Mouse (Mus musculus) C2C12 (cell line): ENCODE data around the gene Platr17. TPM values are rescaled to one million over a fixed set of nuclear protein-coding genes. Genes with fewer than 3 reads are reported as not detected.

Source experiments
- H3K27me3 ChIP-seq: one replicate; pipeline ENCODE4 v1.6.1; 2011; ENCODE audit not compliant: control insufficient read depth, insufficient read depth, insufficient read length
- H3K36me3 ChIP-seq: one replicate; pipeline ENCODE4 v1.6.1; 2011; ENCODE audit not compliant: control insufficient read depth, insufficient read depth
- H3K4me3 ChIP-seq: one replicate; pipeline ENCODE4 v1.5.1; 2011; ENCODE audit warnings: mild to moderate bottlenecking, control low read depth; ENCODE audit not compliant: poor library complexity, insufficient read depth, severe bottlenecking
- H3K79me2 ChIP-seq: one replicate; pipeline ENCODE4 v1.6.1; 2011; ENCODE audit not compliant: control insufficient read depth, insufficient read depth
- H3K79me3 ChIP-seq: one replicate; pipeline ENCODE4 v1.6.1; 2011; ENCODE audit warnings: low read depth, control low read depth
- H3ac ChIP-seq: one replicate; pipeline ENCODE3; 2011; ENCODE audit warnings: low read depth; ENCODE audit not compliant: control insufficient read depth, insufficient read length
- CEBPB ChIP-seq: IDR thresholded peaks from one replicate; pipeline ENCODE4 v1.6.1; 2011; ENCODE audit warnings: low read depth, mild to moderate bottlenecking, control low read depth, moderate library complexity
- CTCF ChIP-seq: IDR thresholded peaks from one replicate; pipeline ENCODE4 v1.5.1; 2011; ENCODE audit not compliant: control insufficient read depth, insufficient read depth, insufficient read length
- FOSL1 ChIP-seq: IDR thresholded peaks from one replicate; pipeline ENCODE4 v1.8.0; 2011; ENCODE audit warnings: mild to moderate bottlenecking, low read length; ENCODE audit not compliant: poor library complexity, insufficient read depth, severe bottlenecking
- MAX ChIP-seq: IDR thresholded peaks from one replicate; pipeline ENCODE4 v1.6.1; 2011; ENCODE audit warnings: mild to moderate bottlenecking, control low read depth
- MYOD1 ChIP-seq: IDR thresholded peaks from one replicate; pipeline ENCODE4 v1.6.1; 2011; ENCODE audit warnings: low read depth; ENCODE audit not compliant: control insufficient read depth, insufficient read length
- MYOG ChIP-seq: IDR thresholded peaks from one replicate; pipeline ENCODE4 v1.6.1; 2011; ENCODE audit not compliant: control insufficient read depth, insufficient read length; ENCODE audit errors: extremely low read depth
- USF1 ChIP-seq: IDR thresholded peaks from one replicate; pipeline ENCODE4 v1.6.1; 2011; ENCODE audit warnings: low read depth, mild to moderate bottlenecking, control low read depth, moderate library complexity
- microRNA-seq: library from miRNA; unstranded; fragments of <30 nt; microRNA quantifications from one replicate; pipeline ENCODE4, GENCODE M21; 2019; ENCODE audit warnings: borderline microRNAs expressed
- polyA plus RNA-seq: library from polyadenylated mRNA; unstranded; fragments of >200 nt; fragmentation: generic; extraction: Trizol; gene quantifications from one replicate; pipeline ENCODE4 v1.2.1, GENCODE M21; 2012; ENCODE audit warnings: missing spikeins

Gene Platr17
- polyA plus RNA-seq, 1 experiment, result not detected

DNA sequence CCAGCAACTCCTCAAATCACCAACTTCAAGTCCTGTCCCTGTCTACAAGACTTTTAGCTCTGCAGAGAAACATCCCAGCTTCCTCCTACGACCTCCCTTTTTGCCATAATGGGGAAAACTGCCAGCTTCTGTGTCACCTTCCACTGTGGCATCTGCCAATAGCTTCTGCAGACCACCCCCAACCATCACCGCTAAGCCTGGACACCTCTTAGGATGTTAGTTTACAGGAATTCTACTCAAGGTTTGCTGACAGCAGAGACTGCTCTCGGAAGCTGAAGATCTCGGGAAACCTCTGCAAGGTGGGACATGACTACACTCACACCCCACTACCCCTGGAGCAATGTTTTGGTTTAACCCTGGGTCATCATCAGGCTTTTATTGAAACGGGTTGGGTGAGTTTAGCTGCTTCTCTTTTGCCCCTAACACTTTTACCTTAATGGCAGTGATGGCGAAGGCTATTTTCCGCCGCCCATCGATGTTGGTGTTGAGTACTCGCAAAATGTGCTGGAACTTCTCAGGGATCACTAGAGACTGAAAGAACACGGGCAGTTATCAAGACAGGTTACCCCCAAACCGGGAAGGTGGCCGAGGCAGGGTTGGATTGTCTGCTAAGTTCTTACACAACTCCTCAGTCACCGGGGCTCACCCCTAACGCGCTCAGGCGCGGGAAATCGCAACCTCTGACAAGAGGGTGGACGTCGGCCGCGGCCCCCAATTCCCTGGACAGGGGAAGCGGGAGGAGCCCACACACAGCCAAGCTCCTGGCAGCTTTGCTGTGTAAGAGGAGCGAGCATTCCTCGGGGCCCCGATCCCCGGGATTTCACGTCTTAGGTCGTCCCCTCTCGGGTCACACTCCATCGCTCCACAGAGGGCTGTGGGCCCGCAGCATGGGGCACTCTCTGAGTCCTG, 50.0 kb downstream of the Platr17 start:
- peaks cover 36% of the 10 kb centered on the region for H3K79me3 ChIP-seq
- H3K4me3 ChIP-seq, result peak overlapping the region; percentile 97
- no peak for TF ChIP-seq MYOD1
- TF ChIP-seq CEBPB, result no peak
- no peak for TF ChIP-seq MAX
- TF ChIP-seq FOSL1, result no peak
- no peak for TF ChIP-seq USF1
- no peak for TF ChIP-seq CTCF
- no peak for TF ChIP-seq MYOG
- no peaks in the 10 kb centered on the region for H3K27me3 ChIP-seq
- H3ac ChIP-seq, result peak overlapping the region; percentile 96
- H3K79me2 ChIP-seq, result peaks cover 48% of the 10 kb centered on the region
- H3K36me3 ChIP-seq, result peaks cover 43% of the 10 kb centered on the region

DNA sequence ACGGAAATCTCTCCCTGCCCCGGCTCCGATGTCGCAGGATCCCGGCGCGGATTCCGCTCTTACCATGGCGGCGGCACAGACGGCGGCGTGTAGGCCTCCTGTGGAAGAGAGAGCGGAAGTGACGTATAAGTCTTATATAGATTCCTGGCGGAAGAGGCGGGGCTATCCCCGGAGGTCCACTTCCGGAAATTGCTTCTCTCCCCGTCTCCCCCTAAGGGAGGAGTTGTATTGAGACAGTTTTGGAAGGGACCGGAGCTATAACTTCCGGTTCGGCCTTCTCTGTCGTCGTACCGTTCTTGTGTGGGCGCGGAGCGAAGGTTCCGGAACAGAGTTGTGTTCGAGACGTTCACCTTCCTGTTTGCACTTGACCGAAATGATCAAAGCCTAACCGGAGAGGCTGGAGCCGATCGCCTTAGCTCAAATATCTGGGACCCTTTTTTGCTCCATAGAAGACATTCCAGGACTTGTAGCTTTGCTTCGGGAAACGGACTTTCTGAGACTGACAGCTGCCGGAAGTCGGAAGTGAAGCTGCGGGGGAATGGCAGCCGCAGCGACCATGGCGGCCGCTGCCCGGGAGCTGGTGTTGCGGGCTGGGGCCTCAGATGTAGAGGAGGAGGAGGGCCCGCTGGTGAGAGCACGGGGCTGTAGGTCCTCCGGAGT, 50.8 kb downstream of the Platr17 start, which contains the start of the genes Vps52 and Rps18:
Vps52 (plus strand) TSS at position 258 of the 660 bp plus-strand sequence.
Rps18 (minus strand) TSS at position 447 of the 660 bp plus-strand sequence.
- Histone ChIP-seq H3ac (peak within 1 kb of the TSS; percentile 100), H3K79me2 (peaks cover 48% of the 10 kb centered on the region), H3K27me3 (no peaks in the 10 kb centered on the region), H3K79me3 (peaks cover 36% of the 10 kb centered on the region), H3K4me3 (peak within 1 kb of the TSS; percentile 97), H3K36me3 (peaks cover 36% of the 10 kb centered on the region)
- TF ChIP-seq MAX, result peak; percentile 70
- TF ChIP-seq CEBPB, result no peak

Small RNAs within 50 kb of the gene (microRNA-seq; reads per million reads assigned to microRNA genes)
- gene Gm27740, result not detected

Other genes with a start within 250 kb of the Platr17 start
- gene Hnrnpm, start 218.3 kb upstream of the Platr17 start, polyA plus RNA-seq, result 129 TPM
- 30.9 TPM for gene March2, start 186.5 kb upstream of the Platr17 start, polyA plus RNA-seq
- gene Rab11b, start 144.6 kb upstream of the Platr17 start, polyA plus RNA-seq, result 97.3 TPM
- 212 TPM for gene Angptl4, start 123.3 kb upstream of the Platr17 start, polyA plus RNA-seq
- 5.0 TPM for gene Kank3, start 94.6 kb upstream of the Platr17 start, polyA plus RNA-seq
- gene Rps28, start 80.6 kb upstream of the Platr17 start, polyA plus RNA-seq, result 8,619 TPM
- 493 TPM for gene Ndufa7, start 80.6 kb upstream of the Platr17 start, polyA plus RNA-seq
- 77.8 TPM for gene Cd320, start 62.0 kb upstream of the Platr17 start, polyA plus RNA-seq
- not detected for gene Gm7029, start 31.3 kb upstream of the Platr17 start, polyA plus RNA-seq
- 68.6 TPM for gene Kifc1, start 14.5 kb upstream of the Platr17 start, polyA plus RNA-seq
- gene Daxx, start 4.3 kb downstream of the Platr17 start, polyA plus RNA-seq, result 19.3 TPM
- 30.5 TPM for gene Tapbp, start 10.8 kb downstream of the Platr17 start, polyA plus RNA-seq
- gene Zbtb22, start 10.8 kb downstream of the Platr17 start, polyA plus RNA-seq, result 30.3 TPM
- 31.7 TPM for gene Rgl2, start 24.4 kb downstream of the Platr17 start, polyA plus RNA-seq
- 130 TPM for gene Pfdn6, start 35.2 kb downstream of the Platr17 start, polyA plus RNA-seq
- 64.8 TPM for gene Wdr46, start 35.5 kb downstream of the Platr17 start, polyA plus RNA-seq
- 1.5 TPM for gene B3galt4, start 46.4 kb downstream of the Platr17 start, polyA plus RNA-seq
- gene Vps52, start 50.7 kb downstream of the Platr17 start, polyA plus RNA-seq, result 24.4 TPM
- gene Rps18, start 50.9 kb downstream of the Platr17 start, polyA plus RNA-seq, result 517 TPM
- gene H2-K1, start 95.2 kb downstream of the Platr17 start, polyA plus RNA-seq, result 19.0 TPM
- gene Ring1, start 119.5 kb downstream of the Platr17 start, polyA plus RNA-seq, result 26.8 TPM
- gene H2-Ke6, start 122.9 kb downstream of the Platr17 start, polyA plus RNA-seq, result 17.6 TPM
- 175 TPM for gene Slc39a7, start 126.5 kb downstream of the Platr17 start, polyA plus RNA-seq
- 39.0 TPM for gene Rxrb, start 126.7 kb downstream of the Platr17 start, polyA plus RNA-seq
- 0.77 TPM for gene Col11a2, start 134.3 kb downstream of the Platr17 start, polyA plus RNA-seq
- gene H2-Oa, start 187.2 kb downstream of the Platr17 start, polyA plus RNA-seq, result not detected
- gene H2-DMa, start 214.4 kb downstream of the Platr17 start, polyA plus RNA-seq, result 5.2 TPM
- gene Brd2, start 217.5 kb downstream of the Platr17 start, polyA plus RNA-seq, result 127 TPM
- not detected for gene H2-DMb2, start 238.2 kb downstream of the Platr17 start, polyA plus RNA-seq
- gene H2-DMb1, start 247.9 kb downstream of the Platr17 start, polyA plus RNA-seq, result not detected